Mouse (Mus musculus): ENCODE measurements around the gene Krtap4-2. TPM values are rescaled to one million over a fixed set of nuclear protein-coding genes. Genes with fewer than 3 reads are reported as not detected.
"Not testable (repeated sequence)": the region's sequence is repeated elsewhere in the genome, so short reads cannot be mapped to it uniquely, and the experiment has no call there.

Krtap4-2 gene
- total RNA-seq, 2 experiments from 2014 or later: not detected

DNA sequence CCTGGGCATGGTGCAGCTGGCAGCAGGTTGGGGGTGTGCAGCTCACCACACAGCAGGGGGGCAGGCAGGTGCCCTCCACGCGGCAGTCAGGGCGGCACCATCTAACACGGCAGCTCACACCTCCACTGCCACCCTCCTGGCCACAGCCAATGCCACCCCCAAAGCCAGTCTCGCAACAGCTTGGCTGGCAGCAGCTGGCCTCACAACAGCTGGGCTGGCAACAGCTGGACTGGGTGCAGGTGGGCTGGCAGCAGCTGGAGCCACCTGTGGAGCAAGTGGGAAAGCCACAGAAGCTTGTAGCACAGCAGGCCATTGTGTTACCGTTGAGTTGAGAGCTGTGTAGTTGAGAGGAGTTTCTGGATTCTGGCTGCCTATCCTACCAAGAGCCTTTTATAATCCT is 37.1 kb downstream of the Krtap4-2 start, which contains the start of gene Krtap9-3:
TSS of gene Krtap9-3 (minus strand) at position 364 of the 400 bp plus-strand sequence.
- ATAC-seq (replicated peaks; ENCODE audit: poor library complexity, severe bottlenecking): not testable (repeated sequence)

DNA sequence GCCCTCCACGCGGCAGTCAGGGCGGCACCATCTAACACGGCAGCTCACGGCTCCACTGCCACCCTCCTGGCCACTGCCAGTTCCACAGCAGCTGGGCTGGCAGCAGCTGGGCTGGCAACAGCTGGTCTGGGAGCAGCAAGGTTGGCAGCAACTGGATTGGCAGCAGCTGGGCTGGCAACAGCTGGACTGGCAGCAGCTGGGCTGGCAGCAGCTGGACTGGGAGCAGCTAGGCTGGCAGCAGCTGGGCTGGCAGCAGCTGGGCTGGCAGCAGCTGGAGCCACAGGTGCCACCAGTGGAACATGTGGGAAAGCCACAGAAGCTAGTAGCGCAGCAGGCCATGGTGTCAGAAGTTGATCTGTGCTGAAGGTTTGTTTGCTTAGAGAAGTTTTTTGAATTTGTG is 43.9 kb downstream of the Krtap4-2 start, which contains the start of gene Krtap1-3:
TSS of gene Krtap1-3 (minus strand) at position 359 of the 400 bp plus-strand sequence.
- ATAC-seq (replicated peaks; ENCODE audit: poor library complexity, severe bottlenecking): no peak

DNA sequence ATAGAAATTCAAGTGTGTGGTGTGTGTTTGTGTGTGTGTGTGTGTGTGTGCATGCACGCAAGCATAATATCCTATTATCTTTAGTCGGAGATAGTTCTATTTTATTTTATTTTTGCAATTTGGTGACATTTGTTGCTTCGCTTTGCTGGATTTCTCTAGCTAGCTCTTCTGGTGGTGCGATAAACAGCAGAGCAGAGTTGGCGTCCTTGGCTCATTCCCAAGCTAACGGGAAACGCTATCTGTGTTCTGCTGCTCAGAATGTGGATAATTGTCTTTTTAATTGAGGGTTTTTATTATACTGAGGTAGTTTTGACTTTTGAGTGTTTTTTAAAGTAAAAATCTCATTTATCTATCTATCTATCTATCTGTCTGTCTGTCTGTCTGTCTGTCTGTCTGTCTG is 49.8 kb downstream of the Krtap4-2 start:
- no peak for ATAC-seq (replicated peaks; ENCODE audit: poor library complexity, severe bottlenecking)

Other genes starting within 250 kb of the Krtap4-2 start
Only the 30 nearest of the 39 such genes appear.
- gene Krt23, start 141.9 kb downstream of the Krtap4-2 start, total RNA-seq (2014; fragmentation: Nextera tagmentation): not detected in 2 replicates
- gene Krt23, start 141.9 kb downstream of the Krtap4-2 start, total RNA-seq (2017): not detected in 2 replicates
- not detected in 2 replicates for gene Krt39, start 113.7 kb downstream of the Krtap4-2 start, total RNA-seq (2014; fragmentation: Nextera tagmentation)
- gene Krt39, start 113.7 kb downstream of the Krtap4-2 start, total RNA-seq (2017): not detected in 2 replicates
- not detected in 2 replicates for gene Krt40, start 91.9 kb downstream of the Krtap4-2 start, total RNA-seq (2014; fragmentation: Nextera tagmentation)
- not detected in 2 replicates for gene Krt40, start 91.9 kb downstream of the Krtap4-2 start, total RNA-seq (2017)
- gene Krtap3-3, start 84.2 kb downstream of the Krtap4-2 start, total RNA-seq (2014; fragmentation: Nextera tagmentation): not detected in 2 replicates
- gene Krtap3-3, start 84.2 kb downstream of the Krtap4-2 start, total RNA-seq (2017): not detected in 2 replicates
- not detected in 2 replicates for gene Krtap3-2, start 78.2 kb downstream of the Krtap4-2 start, total RNA-seq (2014; fragmentation: Nextera tagmentation)
- not detected in 2 replicates for gene Krtap3-2, start 78.2 kb downstream of the Krtap4-2 start, total RNA-seq (2017)
- not detected in 2 replicates for gene Gm11939, start 75.6 kb downstream of the Krtap4-2 start, total RNA-seq (2014; fragmentation: Nextera tagmentation)
- not detected in 2 replicates for gene Gm11939, start 75.6 kb downstream of the Krtap4-2 start, total RNA-seq (2017)
- not detected in 2 replicates for gene Krtap3-1, start 68.5 kb downstream of the Krtap4-2 start, total RNA-seq (2014; fragmentation: Nextera tagmentation)
- not detected in 2 replicates for gene Krtap3-1, start 68.5 kb downstream of the Krtap4-2 start, total RNA-seq (2017)
- not detected in 2 replicates for gene Krtap1-5, start 54.1 kb downstream of the Krtap4-2 start, total RNA-seq (2014; fragmentation: Nextera tagmentation)
- not detected in 2 replicates for gene Krtap1-5, start 54.1 kb downstream of the Krtap4-2 start, total RNA-seq (2017)
- gene Krtap1-4, start 51.4 kb downstream of the Krtap4-2 start, total RNA-seq (2014; fragmentation: Nextera tagmentation): not detected in 2 replicates
- not detected in 2 replicates for gene Krtap1-4, start 51.4 kb downstream of the Krtap4-2 start, total RNA-seq (2017)
- not detected in 2 replicates for gene Krtap1-3, start 43.7 kb downstream of the Krtap4-2 start, total RNA-seq (2014; fragmentation: Nextera tagmentation)
- not detected in 2 replicates for gene Krtap1-3, start 43.7 kb downstream of the Krtap4-2 start, total RNA-seq (2017)
- gene Krtap9-3, start 37.0 kb downstream of the Krtap4-2 start, total RNA-seq (2014; fragmentation: Nextera tagmentation): not detected in 2 replicates
- gene Krtap9-3, start 37.0 kb downstream of the Krtap4-2 start, total RNA-seq (2017): not detected in 2 replicates
- gene Gm11938, start 31.8 kb downstream of the Krtap4-2 start, total RNA-seq (2014; fragmentation: Nextera tagmentation): not detected in 2 replicates
- gene Gm11938, start 31.8 kb downstream of the Krtap4-2 start, total RNA-seq (2017): not detected in 2 replicates
- gene Gm11937, start 24.9 kb downstream of the Krtap4-2 start, total RNA-seq (2014; fragmentation: Nextera tagmentation): not detected in 2 replicates
- not detected in 2 replicates for gene Gm11937, start 24.9 kb downstream of the Krtap4-2 start, total RNA-seq (2017)
- gene Krtap2-4, start 20.2 kb downstream of the Krtap4-2 start, total RNA-seq (2014; fragmentation: Nextera tagmentation): not detected in 2 replicates
- not detected in 2 replicates for gene Krtap2-4, start 20.2 kb downstream of the Krtap4-2 start, total RNA-seq (2017)
- not detected in 2 replicates for gene Gm11562, start 14.6 kb downstream of the Krtap4-2 start, total RNA-seq (2014; fragmentation: Nextera tagmentation)
- gene Gm11562, start 14.6 kb downstream of the Krtap4-2 start, total RNA-seq (2017): not detected in 2 replicates
- gene Krtap4-1, start 6.8 kb downstream of the Krtap4-2 start, total RNA-seq (2014; fragmentation: Nextera tagmentation): not detected in 2 replicates
- not detected in 2 replicates for gene Krtap4-1, start 6.8 kb downstream of the Krtap4-2 start, total RNA-seq (2017)
- gene Krtap4-7, start 9.0 kb upstream of the Krtap4-2 start, total RNA-seq (2014; fragmentation: Nextera tagmentation): not detected in 2 replicates
- not detected in 2 replicates for gene Krtap4-7, start 9.0 kb upstream of the Krtap4-2 start, total RNA-seq (2017)
- gene Gm11555, start 15.2 kb upstream of the Krtap4-2 start, total RNA-seq (2014; fragmentation: Nextera tagmentation): not detected in 2 replicates
- gene Gm11555, start 15.2 kb upstream of the Krtap4-2 start, total RNA-seq (2017): not detected in 2 replicates
- gene Gm11563, start 23.9 kb upstream of the Krtap4-2 start, total RNA-seq (2014; fragmentation: Nextera tagmentation): not detected in 2 replicates
- gene Gm11563, start 23.9 kb upstream of the Krtap4-2 start, total RNA-seq (2017): not detected in 2 replicates
- not detected in 2 replicates for gene Krtap4-6, start 30.9 kb upstream of the Krtap4-2 start, total RNA-seq (2014; fragmentation: Nextera tagmentation)
- not detected in 2 replicates for gene Krtap4-6, start 30.9 kb upstream of the Krtap4-2 start, total RNA-seq (2017)
- not detected in 2 replicates for gene Gm14190, start 55.7 kb upstream of the Krtap4-2 start, total RNA-seq (2014; fragmentation: Nextera tagmentation)
- not detected in 2 replicates for gene Gm14190, start 55.7 kb upstream of the Krtap4-2 start, total RNA-seq (2017)
- gene Gm14180, start 99.2 kb upstream of the Krtap4-2 start, total RNA-seq (2014; fragmentation: Nextera tagmentation): not detected in 2 replicates
- gene Gm14180, start 99.2 kb upstream of the Krtap4-2 start, total RNA-seq (2017): not detected in 2 replicates
- not detected in 2 replicates for gene Gm11595, start 137.8 kb upstream of the Krtap4-2 start, total RNA-seq (2014; fragmentation: Nextera tagmentation)
- not detected in 2 replicates for gene Gm11595, start 137.8 kb upstream of the Krtap4-2 start, total RNA-seq (2017)
- gene Krtap4-8, start 145.6 kb upstream of the Krtap4-2 start, total RNA-seq (2014; fragmentation: Nextera tagmentation): not detected in 2 replicates
- gene Krtap4-8, start 145.6 kb upstream of the Krtap4-2 start, total RNA-seq (2017): not detected in 2 replicates
- gene Krtap4-9, start 150.1 kb upstream of the Krtap4-2 start, total RNA-seq (2014; fragmentation: Nextera tagmentation): not detected in 2 replicates
- not detected in 2 replicates for gene Krtap4-9, start 150.1 kb upstream of the Krtap4-2 start, total RNA-seq (2017)
- gene Gm11596, start 158.4 kb upstream of the Krtap4-2 start, total RNA-seq (2014; fragmentation: Nextera tagmentation): not detected in 2 replicates
- not detected in 2 replicates for gene Gm11596, start 158.4 kb upstream of the Krtap4-2 start, total RNA-seq (2017)
- gene Gm11569, start 163.8 kb upstream of the Krtap4-2 start, total RNA-seq (2014; fragmentation: Nextera tagmentation): not detected in 2 replicates
- gene Gm11569, start 163.8 kb upstream of the Krtap4-2 start, total RNA-seq (2017): not detected in 2 replicates
- not detected in 2 replicates for gene Gm11554, start 169.4 kb upstream of the Krtap4-2 start, total RNA-seq (2014; fragmentation: Nextera tagmentation)
- gene Gm11554, start 169.4 kb upstream of the Krtap4-2 start, total RNA-seq (2017): not detected in 2 replicates
- gene Krtap4-13, start 174.8 kb upstream of the Krtap4-2 start, total RNA-seq (2014; fragmentation: Nextera tagmentation): not detected in 2 replicates
- not detected in 2 replicates for gene Krtap4-13, start 174.8 kb upstream of the Krtap4-2 start, total RNA-seq (2017)
- not detected in 2 replicates for gene Gm11564, start 180.6 kb upstream of the Krtap4-2 start, total RNA-seq (2014; fragmentation: Nextera tagmentation)
- gene Gm11564, start 180.6 kb upstream of the Krtap4-2 start, total RNA-seq (2017): not detected in 2 replicates

Data from granulocyte monocyte progenitor cell, adult 5-6 weeks (primary cell).